Mouse (Mus musculus): Measurements from ENCODE around the gene Fgf11.

Gene Fgf11

DNA sequence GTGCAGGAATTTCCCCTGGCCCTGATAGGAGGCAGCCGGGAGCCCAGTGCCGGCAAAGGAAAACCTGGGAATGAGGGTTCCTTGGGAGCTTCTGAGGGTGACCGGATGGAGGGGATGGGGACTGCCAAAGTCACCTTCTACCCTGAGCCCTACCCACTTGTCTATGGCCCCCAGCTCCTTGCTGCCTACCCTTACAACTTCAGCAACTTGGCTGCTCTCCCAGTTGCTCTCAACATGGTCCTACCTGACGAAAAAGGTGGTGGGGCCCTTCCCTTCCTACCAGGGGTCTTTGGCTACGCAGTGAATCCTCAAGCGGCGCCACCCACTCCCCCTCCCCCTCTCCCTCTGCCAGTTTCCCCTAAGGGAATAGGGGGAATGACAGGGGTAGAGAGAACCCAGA is 22.7 kb downstream of the Fgf11 start:
- no peak for DNase-seq

DNA sequence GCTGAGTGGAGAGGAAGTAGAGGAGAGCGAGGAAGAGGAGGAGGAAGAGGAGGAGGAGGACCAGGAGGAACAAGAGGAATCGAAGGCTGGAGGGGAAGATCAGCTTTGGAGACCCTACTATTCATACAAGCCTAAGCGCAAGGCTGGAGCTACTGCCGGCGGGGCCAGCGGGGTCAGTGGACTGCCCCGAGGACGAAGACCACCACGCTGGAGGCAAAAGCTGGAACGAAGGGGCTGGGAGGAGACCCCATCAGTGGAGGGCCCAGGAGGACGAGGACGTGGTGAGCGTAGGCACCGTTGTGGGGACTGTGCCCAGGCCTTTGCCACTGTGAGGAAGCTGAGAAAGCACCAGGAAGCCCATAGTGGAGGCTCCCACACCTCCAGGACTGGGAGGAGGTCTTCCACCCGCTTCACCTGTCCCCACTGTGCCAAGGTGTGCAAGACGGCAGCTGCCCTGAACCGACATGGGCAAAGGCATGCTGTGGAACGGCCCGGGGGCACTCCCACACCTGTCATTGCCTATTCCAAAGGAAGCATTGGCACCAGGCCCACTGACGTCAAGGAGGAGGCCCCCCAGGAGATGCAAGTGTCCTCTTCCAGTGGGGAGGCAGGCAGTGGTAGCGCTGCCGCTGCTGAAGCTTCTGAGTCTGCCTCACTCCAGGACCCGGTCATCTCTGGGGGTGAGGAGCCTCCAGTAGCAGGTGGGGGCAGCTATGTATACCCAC is 23.2 kb downstream of the Fgf11 start:
- no peak for DNase-seq

DNA sequence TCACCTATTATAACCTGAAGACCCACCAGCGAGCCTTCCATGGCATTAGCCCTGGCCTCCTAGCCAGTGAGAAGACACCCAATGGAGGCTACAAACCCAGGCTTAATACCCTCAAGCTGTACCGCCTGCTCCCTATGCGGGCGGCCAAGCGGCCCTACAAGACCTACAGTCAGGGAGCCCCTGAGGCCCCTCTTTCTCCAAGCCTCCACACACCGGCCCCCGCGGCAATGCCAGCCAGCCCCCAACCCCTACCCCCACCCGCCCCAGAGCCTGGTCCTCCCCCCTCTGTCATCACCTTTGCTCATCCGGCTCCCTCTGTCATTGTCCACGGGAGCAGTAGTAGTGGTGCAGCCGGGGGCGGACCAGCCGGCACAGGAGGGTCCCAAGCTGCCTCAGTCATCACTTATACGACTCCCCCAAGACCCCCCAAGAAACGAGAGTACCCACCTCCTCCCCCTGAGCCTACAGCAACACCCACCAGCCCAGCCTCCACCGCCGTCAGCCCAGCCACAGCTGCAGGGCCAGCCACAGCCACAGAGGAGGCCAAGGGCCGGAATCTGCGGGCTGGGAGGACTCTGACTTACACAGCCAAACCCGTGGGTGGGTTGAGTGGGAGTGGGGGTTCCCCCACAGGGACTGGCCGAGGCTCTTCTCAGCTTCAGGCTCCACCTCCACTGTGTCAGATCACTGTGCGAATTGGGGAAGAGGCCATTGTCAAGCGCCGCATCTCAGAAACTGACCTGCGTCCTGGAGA is 24.0 kb downstream of the Fgf11 start:
- no peak for DNase-seq

DNA sequence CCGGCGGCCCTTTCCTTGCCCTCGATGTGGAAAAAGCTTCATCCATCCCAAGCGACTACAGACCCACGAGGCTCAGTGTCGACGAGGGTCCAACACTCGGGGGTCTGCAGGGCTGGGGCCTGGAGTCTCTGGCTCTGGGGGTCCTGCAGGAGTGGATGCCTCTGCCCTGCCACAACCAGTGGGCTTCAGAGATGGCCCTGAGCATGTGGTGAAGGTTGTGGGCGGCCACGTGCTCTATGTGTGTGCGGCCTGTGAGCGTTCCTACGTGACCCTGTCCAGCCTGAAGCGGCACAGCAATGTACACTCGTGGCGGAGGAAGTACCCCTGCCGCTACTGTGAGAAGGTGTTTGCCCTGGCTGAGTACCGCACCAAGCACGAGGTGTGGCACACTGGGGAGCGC is 25.2 kb downstream of the Fgf11 start:
- DNase-seq: no peak

DNA sequence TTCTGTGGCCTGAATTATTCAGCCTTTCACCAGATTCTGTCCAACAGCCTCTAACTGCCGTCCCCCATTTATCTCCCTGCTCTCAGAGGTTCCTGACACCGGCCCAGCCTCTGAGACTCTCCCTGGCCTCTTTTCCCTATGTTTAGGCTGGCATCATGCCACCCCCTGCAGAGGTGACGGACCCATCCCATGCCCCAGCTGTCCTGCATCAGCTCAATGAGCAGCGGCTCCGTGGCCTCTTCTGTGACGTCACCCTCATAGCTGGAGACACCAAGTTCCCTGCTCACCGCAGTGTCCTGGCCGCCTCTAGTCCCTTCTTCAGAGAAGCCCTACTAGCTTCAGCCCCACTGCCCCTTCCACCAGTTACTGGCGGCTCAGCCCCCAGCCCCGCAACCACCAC is 25.9 kb downstream of the Fgf11 start:
- DNase-seq: no peak

DNA sequence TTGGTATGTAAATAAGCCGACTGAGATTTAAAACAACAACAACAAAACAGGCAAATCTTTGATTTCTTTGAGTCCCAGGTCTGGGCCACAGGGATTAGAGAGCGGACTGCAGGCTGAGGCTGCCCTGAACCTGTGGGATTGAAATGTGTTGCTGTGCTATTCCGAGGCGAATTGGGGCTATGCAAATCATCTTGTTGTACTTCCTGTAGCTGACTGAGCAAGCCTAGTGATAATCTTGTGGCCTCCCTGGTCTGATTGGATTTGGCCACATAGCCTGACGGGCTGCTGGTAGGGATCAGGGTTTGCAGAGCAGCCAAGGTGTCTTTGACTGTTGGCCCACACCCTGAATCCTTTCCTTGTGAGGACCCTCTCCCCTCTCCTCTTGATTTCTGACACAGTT is 26.7 kb downstream of the Fgf11 start:
- DNase-seq: no peak

DNA sequence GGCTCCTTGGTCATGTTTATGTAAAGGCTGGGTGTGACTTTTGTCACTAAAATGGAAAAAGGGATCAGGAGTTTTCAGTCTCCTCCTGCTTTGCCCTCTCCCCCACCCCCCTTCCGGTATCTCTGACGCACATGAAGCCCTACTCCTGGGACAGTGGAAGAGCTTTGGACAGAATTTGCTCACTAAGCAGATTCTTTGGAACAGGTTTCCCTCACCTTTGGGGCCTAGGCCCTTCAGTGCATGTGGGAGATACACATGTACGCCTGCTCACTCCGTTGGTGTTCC is 34.1 kb downstream of the Fgf11 start:
- DNase-seq: no peak

DNA sequence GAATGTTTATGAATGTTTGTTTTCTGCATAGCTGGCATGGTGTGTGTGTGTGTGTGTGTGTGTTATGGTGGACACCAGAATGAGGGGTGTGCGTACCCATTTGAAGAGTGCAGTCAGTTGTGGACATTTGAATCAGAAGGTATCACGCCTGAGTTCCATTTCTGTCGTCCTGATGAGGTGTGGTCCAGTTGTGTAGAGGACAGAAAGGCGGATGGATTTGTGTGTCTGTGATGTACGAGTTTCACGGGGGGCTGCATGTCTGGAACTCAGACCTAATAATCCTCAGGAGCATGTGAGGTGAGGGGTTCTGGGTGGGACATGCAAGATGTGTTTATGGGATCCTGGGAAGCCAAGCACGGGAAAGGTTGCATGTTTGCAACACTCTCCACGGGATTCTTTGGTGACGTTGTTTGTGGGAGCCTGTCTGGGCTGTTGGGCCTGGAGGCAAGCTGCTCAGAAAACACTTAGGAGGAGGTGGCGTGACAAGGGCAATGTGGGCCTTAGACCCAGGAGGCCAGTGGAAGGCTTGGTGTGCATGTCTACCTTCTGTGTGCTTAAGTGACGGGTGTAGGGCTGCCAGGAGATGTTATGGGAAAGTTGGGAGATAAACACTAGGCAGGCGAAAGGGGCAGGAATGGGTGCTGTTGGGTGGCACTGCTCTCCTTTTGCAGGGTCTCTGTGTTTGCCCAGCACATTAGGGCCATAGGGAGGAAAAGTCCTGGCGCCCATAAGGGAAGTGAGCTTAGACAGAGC is 34.6 kb downstream of the Fgf11 start:
- no peak for DNase-seq

DNA sequence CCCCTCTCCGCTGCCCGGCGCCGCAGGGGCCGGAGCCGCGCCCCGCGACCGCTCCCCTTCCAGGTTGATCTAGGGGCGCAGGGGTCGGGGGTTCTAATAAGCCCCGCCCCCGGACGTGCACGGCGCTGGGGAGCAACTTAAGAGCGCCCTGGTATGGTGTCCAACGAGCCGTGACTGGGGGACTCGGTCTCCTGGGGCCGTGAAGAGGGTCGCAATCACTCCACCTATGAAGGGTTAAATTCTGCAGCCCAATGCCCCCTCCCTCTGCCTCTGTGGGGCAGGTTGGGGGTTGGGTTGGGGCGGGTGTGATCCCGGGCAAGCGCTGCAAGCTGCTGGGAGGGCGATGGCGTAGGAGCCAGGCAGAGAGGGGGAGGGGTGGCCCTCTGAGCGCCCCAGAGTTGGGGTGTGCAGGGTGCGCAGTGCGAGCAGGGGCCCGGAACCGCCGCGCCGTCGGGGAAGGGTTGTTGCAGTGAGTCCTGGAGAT is 35.5 kb downstream of the Fgf11 start:
- peak; percentile 72 for DNase-seq

DNA sequence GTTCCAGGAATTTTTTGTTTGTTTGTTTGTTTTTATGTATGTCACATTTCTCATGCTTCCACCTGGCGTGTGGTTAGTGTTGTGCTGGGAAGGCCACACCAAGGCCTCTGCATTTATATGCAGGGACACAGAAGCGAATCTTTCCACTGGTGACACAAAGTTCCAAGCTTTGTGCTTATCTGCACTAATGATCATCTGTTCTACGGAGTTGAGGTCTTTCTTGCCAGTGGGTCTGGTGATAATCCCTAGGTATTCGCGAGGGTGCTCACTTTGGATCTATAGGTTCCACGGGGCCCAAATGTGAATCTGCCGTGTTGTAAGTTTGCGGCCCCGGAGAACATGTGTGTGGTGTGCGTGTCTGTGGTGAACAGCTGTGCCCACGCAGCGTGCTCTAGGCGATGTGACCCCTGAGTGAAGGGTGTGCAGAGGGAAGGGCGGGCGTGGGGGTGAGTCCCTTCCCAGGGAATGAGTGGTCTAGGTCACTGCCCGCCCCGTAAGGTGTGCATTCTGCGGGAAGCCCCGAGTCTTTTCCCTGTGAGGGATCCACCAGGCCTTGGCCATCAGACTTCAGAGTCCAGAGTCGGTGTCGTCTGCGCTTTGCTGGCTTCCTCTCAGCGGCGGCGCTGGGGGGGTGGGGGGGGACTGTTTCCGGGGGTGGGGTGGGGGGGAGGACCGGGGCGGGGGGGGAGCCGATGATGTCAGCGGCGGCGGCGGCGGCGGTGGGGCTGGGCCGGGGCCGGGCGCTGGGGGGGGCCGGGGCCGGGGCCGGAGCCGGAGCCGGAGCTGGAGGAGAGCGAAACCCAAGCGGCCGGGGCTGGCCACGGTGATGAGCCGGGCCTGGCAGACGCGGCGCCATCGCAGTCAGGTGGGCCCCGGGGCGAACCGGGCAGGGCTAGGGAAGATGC is 36.2 kb downstream of the Fgf11 start, which contains the start of gene Zbtb4:
Gene Zbtb4, plus strand, starts transcription at position 692 of the 905 bp plus-strand sequence.
- DNase-seq: no peak

DNA sequence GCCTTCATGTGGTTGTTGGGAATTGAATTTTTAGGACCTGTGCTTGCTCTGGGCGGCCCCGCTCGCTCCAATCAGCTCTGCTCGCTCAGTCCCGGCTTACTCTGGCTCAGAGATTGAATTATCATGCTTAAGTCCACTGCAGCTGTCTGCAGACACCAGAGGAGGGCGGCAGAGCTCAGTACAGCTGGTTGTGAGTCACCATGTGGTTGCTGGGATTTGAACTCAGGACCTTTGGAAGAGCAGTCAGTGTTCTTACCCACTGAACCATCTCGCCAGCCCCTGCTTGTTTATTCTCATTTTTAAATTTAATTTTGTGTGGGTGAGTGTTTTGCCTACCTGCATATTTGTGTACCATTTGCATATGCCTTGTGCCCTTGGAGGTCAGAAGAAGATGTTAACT is 38.1 kb downstream of the Fgf11 start:
- DNase-seq: no peak

DNA sequence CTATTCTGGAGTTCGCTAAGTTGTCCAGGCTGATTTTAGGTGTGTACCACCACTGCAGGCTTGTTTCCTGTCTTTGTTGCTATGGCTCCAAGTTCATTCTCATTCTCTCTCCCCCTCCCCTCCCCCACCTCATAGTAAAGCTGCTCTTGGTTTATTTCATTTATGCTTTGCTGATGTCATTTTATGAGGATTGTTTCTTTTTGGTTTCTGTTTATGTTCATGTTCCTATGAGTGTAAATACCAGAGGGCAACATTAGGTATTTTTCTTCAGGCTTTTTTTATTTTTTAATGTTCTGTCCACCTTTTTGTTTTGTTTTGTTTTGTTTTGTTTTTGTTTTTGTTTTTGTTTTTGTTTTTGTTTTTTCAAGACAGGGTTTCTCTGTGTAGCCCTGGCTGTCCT is 39.8 kb downstream of the Fgf11 start, which contains the start of gene Slc35g3:
Gene Slc35g3, minus strand, starts transcription at position 101 of the 400 bp plus-strand sequence.
- no peak for DNase-seq

DNA sequence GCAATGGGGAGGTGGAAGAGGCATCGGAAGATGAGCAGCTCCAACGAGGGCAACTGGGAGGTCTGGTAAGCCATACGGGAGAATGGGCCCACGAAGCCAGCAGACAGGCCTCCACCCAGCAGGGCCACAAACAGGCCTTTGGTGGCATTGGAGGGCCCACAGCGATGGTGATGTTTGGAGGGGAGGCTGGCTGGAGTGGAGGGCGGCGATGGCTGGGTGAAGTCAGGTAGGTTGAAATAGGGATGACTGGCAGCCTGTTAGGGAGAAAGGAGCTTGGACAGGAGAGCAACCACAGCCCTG is 40.8 kb downstream of the Fgf11 start:
- no peak for DNase-seq

DNA sequence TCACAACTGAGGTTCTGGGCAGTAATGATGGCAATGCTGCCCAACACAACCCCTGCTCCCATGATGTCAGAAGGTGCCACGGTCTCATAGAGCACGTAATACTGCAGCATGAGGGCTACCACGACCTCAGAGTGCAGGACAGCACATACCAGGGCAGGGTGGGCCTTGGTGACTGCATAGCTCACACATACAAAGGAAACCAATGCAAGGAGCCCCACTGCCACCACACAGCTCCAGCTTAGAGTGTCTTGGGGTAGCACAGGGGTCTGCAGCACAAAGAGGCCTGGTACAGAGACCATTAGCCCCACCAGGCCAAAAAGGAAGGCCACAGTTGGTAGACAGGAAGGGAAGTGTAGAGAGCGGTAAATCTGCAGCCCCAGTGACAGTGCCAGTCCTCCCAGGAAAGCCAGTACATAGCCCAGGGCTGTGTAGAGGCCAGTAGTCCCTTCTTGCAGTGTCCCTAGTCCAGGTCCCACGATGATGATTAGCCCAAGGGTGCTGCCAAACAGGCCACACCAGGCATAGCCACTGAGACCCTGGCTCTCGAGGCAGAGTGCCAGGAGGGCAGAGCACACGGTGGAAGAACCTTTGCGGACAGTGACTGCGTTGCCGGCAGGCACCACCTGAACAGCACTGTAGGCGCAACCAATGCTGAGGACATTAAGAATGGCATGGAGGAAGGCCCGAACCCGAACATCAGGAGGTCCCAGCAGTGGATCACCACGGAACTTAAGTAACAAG is 41.3 kb downstream of the Fgf11 start:
- DNase-seq: no peak

DNA sequence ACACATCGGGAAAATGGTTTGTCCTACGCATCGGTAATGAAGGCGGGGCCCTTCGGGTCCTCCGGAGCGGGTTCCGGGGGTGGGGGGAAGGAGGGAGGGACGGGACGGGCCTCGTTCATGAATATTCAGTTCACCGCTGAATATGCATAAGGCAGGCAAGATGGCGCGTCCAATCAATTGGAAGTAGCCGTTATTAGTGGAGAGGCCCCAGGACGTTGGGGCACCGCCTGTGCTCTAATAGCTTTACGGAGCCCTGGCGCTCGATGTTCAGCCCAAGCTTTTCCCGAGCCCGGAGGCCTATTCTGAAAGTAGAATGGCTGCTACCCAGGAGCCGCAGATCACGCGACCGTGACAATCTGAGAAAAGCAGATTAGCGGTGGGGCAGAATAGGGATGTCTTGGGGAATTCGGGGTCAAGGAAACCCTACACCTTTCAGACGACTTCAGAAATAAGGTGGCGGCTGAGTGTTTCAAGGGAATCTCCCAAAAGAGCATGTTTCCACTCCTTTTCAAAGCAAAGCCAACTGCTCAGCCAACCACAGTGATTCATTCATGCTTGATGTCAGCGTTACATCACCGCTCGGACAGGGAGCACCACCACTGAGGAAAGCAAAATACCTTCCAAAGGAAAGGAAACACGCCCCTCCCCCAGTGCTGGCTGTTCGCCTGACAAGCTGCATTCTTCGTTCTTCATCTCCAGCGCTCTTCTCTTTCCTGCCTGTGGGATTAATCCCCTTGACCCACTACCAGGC is 42.5 kb downstream of the Fgf11 start:
- peak; percentile 81 for DNase-seq

DNA sequence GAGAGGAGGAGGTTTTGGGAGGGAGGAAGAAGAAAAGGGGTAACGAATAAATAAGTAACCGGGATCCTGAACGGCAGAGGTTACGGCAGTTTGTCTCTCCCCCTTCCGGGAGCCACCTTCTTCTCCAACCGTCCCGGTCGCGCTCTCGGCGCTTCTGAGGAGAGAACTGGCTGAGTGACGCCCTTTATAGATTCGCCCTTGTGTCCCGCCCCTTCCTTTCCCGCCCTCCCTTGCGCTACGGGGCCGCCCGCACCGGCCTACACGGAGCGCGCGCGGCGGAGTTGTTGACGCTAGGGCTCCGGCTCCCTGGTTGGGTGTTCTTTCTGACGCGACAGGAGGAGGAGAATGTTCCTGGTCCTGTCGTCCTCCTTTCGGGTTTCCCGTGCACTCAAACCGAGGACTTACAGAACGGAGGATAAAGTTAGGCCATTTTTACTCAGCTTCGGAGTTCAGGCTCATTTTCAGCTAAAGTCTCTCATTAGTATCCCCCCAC is 43.1 kb downstream of the Fgf11 start, which contains the start of gene Polr2a:
Gene Polr2a, minus strand, starts transcription at position 160 of the 493 bp plus-strand sequence.
- peak; percentile 97 for DNase-seq

DNA sequence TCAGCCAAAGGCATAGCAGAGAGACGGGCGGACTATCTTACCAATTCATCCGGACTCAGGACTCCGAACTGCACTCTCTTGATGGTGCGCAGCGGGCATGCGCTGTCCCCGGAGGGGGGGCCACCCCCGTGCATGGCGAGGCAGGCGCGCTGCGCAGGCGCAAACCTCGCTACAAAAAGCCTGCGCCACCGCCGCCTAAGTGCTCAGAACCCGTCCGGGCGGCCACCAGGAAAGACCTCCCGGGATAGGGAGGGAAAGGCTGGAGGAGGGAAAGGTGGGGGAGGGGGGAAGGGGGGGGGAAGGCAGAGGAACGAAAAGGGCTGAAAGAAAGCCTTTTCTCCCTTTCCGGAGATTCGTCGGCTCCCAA is 43.6 kb downstream of the Fgf11 start:
- peak; percentile 98 for DNase-seq

DNA sequence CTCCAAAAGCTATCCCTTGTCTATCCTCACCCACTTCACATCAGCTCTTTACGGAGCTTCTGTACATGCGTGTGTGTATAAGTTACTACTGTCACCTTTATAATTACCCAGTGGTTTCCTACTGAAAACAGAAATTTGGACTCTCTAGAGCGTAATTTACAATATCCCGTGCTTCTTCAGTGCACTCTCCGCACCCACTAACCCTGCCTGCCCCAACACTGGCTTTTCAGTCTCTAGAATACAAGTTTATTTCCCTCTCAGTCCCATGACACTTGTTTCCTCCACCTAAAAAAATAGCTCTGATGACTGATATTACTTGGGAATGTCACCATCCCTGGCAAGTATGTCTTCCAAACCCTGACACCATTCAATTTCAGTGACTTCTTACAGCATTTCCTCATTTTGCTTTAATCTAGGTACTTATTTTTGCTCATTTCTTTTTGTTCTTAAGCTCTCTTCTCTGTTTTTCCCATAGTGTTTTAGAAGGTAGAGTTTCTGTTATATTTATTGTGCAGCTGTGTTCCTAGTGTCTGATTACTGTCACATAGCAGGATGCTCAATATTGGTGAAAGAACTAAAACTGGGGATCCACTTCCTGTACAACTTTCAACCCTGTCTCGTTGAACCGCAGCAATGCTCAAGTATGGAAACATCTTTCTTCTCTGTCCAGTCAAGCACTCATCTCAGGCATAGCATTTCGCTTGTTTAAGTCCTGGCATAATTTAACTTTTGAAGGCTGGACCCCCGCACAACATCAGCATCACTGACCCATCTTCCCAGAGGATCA is 44.2 kb downstream of the Fgf11 start:
- DNase-seq: no peak

DNA sequence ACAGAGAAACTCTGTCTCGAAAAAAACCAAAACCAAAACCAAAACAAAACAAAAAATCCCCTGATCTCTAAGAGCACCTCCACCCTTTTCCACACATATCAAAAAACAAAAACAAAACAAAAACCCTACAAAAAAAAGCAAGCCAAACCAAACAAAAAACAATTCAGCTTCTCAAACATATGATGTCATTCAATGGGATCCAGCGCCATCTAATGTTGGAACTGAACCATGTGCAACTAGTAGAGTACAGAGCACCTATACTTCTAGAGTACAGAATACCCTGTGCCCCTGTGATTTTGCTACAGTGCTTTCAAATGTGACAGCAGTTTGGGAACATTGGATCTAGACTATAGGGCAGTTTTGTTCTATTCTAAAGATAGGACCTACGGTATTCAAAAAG is 47.0 kb downstream of the Fgf11 start:
- no peak for DNase-seq

DNA sequence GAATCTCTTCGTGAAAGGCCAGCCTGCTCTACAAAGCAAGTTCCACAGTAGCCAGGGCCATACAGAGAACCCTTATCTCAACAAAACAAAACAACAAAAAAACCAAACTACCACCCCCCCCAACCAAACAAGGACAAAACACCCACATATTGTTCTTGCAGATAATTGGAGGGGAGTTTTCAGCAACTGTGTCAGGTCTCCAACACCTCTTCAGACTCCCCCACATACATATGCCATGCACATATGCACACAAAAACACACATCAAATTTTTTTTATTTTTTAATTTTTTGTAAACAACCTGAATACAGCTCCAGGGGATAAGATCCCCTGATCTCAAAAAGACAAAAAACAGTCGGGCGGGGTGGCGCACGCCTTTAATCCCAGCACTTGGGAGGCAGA is 47.4 kb downstream of the Fgf11 start:
- DNase-seq: no peak

All from right cerebral cortex, postnatal 25 days (tissue).